Mouse (Mus musculus) kidney, adult 2 months (tissue): ENCODE measurements around the gene Shc1. TPM values are rescaled to one million over a fixed set of nuclear protein-coding genes. Genes with fewer than 3 reads are reported as not detected.

Experiments
- DNase-seq: peaks from one replicate; pipeline ENCODE4 v3.0.0; 2021
- H3K27ac ChIP-seq: fragments of 200-500 bp; 2 replicates; pipeline ENCODE4 v1.5.1; 2012; ENCODE audit warnings: low read depth, low read length, control low read depth, inconsistent platforms; ENCODE audit not compliant: insufficient read depth
- H3K27me3 ChIP-seq: fragments of 200-500 bp; replicated peaks from 2 replicates; pipeline ENCODE4 v1.6.1; 2012; ENCODE audit warnings: mild to moderate bottlenecking, moderate library complexity, low read length, inconsistent platforms; ENCODE audit not compliant: control insufficient read depth, insufficient read depth
- H3K36me3 ChIP-seq: fragments of 200-500 bp; 2 replicates; pipeline ENCODE4 v1.6.1; 2012; ENCODE audit warnings: mild to moderate bottlenecking, moderate library complexity, low read length, inconsistent platforms; ENCODE audit not compliant: control insufficient read depth, insufficient read depth
- H3K4me1 ChIP-seq: fragments of 200-500 bp; 2 replicates; pipeline ENCODE4 v1.6.1; 2011; ENCODE audit warnings: low read length; ENCODE audit not compliant: control insufficient read depth, insufficient read depth
- H3K4me3 ChIP-seq: fragments of 200-500 bp; 2 replicates; pipeline ENCODE4 v1.5.1; 2011; ENCODE audit warnings: mild to moderate bottlenecking, low read depth, low read length, control low read depth; ENCODE audit not compliant: insufficient read depth
- CTCF ChIP-seq: fragments of 200-500 bp; conservative IDR thresholded peaks from 2 replicates; pipeline ENCODE4 v1.5.1; 2011; ENCODE audit warnings: low read depth, mild to moderate bottlenecking, control low read depth, low read length, moderate library complexity, mixed read lengths; ENCODE audit not compliant: insufficient read depth, insufficient read length
- POLR2A ChIP-seq: fragments of 200-500 bp; IDR thresholded peaks from one replicate; pipeline ENCODE4 v1.6.1; 2011; ENCODE audit warnings: low read depth, low read length, control low read depth
- WGBS: fragments of 180-500 bp; shearing (Covaris S2); methylation state at CpG from one replicate; pipeline ENCODE4 v1.1.7; 2018; 5-methylcytosine and 5-hydroxymethylcytosine counted together
- polyA plus RNA-seq: library from polyadenylated mRNA; depleted of rRNA; stranded (reverse); fragments of >200 nt; gene quantifications from 2 replicates; pipeline ENCODE4 v1.2.3, GENCODE M21; 2012

Shc1 gene
- polyA plus RNA-seq, 1 experiment: 53.2 TPM

DNA sequence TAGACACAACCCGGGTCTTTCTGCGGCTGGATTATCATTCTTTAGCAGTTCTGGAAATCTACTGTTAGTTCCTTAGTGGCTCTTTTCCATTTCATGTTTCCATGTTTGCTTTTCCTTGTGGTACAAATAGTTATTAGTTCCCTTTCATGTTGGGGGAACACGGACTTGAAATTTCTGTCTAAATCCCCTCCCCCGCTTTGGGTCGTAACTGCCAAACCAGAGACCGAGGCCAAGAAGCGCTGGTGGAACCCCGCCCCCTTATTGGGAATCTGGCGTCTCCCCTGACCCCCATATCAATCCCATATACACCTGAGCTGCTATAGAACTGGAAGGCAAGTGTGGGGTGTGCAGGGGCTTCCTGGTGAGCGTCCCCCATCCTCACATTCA is 22.8 kb upstream of the Shc1 start:
- H3K27me3 ChIP-seq: no peaks in the 10 kb centered on the region
- H3K4me3 ChIP-seq: peak overlapping the region; percentile 65
- DNase-seq: peak; percentile 32
- TF ChIP-seq POLR2A (no peak), CTCF (no peak)
- H3K27ac ChIP-seq: peak overlapping the region; percentile 93
- H3K36me3 ChIP-seq: no peaks in the 10 kb centered on the region
- WGBS: 7% methylated on average over 10 of the region's 10 CpGs
- peaks cover 13% of the 10 kb centered on the region; the same call in 1 of the 2 replicates for H3K4me1 ChIP-seq

DNA sequence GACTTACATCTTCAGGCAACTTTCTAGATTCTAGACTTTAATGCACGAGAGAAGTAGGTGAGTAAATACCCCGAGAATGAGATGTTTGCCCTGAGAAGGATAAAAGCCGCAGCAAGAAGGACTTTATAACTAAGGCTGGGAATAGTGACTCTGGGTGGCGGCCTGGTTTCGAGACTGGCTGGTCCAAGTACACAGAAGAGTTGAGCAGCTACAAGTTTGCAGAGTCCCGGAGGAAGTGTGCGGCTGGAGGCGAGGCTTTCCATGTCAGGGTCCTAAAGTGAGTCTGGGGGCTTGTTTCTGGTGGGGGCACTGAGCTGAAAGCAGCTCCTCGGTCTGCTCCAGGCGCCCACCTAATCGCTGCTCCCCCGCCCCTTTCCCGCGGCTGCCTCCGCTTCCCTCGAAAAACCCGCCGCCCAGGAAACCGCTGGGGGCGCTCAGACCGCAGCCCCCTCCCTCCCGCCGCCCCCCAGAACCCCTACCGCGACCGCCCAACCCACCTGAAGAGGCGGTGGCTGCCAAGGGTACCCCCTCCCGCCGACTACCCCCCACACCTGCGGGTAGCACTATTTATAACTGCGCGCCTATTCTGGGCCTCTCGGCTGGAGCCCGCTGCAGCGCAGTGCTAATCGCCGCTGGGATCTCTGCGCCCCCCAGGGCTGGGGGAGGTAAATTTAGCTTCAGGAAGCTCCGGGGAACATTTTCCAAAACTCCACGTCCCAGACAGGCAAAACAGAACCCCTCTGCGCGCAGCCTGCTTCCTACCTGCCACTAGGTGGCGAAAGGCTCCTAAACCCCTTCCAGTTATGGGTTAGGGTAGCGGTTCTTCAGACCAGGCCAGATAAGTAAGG is 22.2 kb upstream of the Shc1 start:
- Histone ChIP-seq H3K27me3 (no peaks in the 10 kb centered on the region), H3K4me1 (peaks cover 10% of the 10 kb centered on the region; the same call in 1 of the 2 replicates), H3K27ac (peak overlapping the region; percentile 6), H3K36me3 (no peaks in the 10 kb centered on the region), H3K4me3 (peak overlapping the region; percentile 65)
- DNase-seq: peak; percentile 82
- WGBS: 1% methylated on average over 44 of the region's 44 CpGs
- no peak for TF ChIP-seq POLR2A
- peak; percentile 90 for TF ChIP-seq CTCF

DNA sequence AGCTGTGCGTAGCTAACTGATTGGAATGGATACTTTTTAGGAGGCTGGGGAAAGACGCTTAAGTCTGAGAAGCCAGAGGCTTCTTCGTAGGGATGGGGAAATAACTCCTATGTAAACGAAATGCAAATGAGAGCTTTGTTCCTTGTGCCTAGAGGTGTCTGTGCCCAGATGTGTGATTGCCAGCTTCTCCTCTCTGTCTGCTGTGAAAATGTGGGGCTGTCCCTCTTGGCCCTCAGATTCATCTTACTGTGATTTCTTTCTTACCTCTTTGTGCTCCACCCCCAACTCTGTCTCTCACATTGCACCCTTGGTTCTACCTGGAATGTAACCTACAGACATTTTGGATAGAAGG is 21.6 kb upstream of the Shc1 start:
- peaks cover 6% of the 10 kb centered on the region; the same call in 1 of the 2 replicates for H3K4me1 ChIP-seq
- H3K36me3 ChIP-seq: no peaks in the 10 kb centered on the region
- H3K27ac ChIP-seq: peak overlapping the region; percentile 28; the same call in 1 of the 2 replicates
- TF ChIP-seq POLR2A: no peak
- TF ChIP-seq CTCF: no peak
- peak overlapping the region; percentile 65; the same call in 1 of the 2 replicates for H3K4me3 ChIP-seq
- H3K27me3 ChIP-seq: no peaks in the 10 kb centered on the region
- no peak for DNase-seq
- WGBS: 0% methylated on average over 4 of the region's 4 CpGs

DNA sequence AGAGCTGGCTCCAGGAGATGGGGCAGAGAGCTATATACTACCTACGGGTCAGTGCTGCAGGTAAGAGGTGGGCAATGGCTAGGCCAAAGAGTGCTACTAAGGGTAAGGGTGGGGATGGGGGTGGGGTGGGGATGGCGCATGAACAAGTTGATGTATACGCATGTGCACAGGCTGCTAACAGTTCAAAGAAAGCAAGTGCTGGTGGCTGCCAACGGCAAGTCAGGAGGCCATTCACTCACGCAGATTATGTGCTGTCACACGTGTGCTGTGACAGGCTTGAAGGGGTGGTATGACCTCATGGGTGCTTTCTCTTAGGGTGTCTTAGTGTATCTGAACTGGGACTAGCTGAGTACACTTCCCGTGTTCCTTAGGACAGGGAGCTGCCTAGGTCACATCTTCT is 16.9 kb upstream of the Shc1 start:
- Histone ChIP-seq H3K27me3 (no peaks in the 10 kb centered on the region), H3K4me1 (peaks cover 6% of the 10 kb centered on the region; the same call in 1 of the 2 replicates), H3K4me3 (no peak overlapping the region), H3K36me3 (no peaks in the 10 kb centered on the region), H3K27ac (no peak overlapping the region)
- 88% methylated on average over 7 of the region's 7 CpGs for WGBS
- TF ChIP-seq CTCF (no peak), POLR2A (no peak)
- no peak for DNase-seq

DNA sequence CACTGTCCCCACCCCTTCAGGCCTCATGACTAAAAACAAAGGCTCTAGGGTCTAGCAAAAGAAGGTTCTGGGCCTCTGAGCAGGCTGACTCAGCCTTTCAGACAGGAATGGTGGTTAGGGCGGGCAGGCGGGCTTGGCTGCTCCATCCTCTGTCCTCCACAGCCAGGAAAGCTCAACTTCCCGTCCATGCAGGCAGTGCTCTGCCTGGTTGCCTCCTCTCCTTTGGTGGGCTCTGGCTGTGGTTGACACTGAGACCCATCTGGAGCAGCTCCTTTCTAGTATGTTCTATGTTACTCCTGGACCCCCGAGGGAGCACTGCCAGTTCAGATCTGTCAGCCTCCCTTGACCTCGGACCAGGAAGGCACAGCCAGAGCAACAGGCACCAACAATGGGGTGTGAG is 15.6 kb upstream of the Shc1 start, which contains the start of gene Lenep:
Lenep (minus strand) TSS at position 101 of the 400 bp plus-strand sequence.
- H3K4me1 ChIP-seq: no peaks in the 10 kb centered on the region
- H3K36me3 ChIP-seq: no peaks in the 10 kb centered on the region
- 76% methylated on average over 5 of the region's 5 CpGs for WGBS
- no peak for TF ChIP-seq CTCF
- no peak for TF ChIP-seq POLR2A
- H3K27me3 ChIP-seq: no peaks in the 10 kb centered on the region
- no peak within 1 kb of the TSS for H3K27ac ChIP-seq
- H3K4me3 ChIP-seq: no peak within 1 kb of the TSS
- DNase-seq: no peak

DNA sequence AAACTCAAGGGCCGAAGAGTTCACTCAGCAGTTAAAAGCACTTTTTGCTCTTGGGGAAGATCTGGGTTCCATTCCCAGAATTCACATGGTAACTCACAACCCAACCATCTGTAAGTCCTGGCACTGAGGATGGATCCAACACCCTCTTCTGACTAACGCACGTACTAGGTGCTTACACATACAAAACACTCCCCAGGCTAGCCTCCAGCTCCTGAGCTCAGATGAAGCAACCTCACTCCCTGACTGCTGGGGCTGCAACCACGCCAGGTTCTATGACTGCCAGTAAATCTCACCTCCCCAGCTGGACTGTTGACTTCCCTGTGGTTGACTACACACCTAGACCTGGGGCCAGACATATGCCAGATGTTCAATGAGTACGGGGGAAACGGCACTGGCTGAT is 11.4 kb upstream of the Shc1 start:
- TF ChIP-seq POLR2A (no peak), CTCF (no peak)
- peaks cover 2% of the 10 kb centered on the region; the same call in 1 of the 2 replicates for H3K36me3 ChIP-seq
- H3K4me3 ChIP-seq: no peak overlapping the region
- DNase-seq: no peak
- H3K27ac ChIP-seq: no peak overlapping the region
- peaks cover 6% of the 10 kb centered on the region; the same call in 1 of the 2 replicates for H3K4me1 ChIP-seq
- no peaks in the 10 kb centered on the region for H3K27me3 ChIP-seq
- 89% methylated on average over 6 of the region's 6 CpGs for WGBS

DNA sequence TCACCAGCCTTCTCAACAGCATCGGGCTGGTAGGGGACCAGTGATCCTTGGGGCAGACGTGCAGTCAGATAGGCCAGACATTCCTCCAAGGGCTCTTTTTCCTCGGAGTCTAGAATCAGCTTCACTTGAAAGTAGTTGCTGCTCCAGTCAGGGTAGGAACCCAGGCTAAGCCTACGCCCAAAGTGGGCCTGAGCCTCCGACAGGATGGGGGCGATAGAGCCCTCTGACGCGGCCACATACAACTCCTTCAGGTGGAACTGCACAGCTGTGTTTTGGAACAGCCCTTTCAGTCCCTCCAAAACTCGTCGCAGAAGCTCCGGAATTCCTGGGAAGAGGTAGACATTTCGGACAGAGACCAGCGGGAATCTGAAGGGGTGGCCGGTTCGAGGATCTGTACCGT is 9.8 kb upstream of the Shc1 start:
- Histone ChIP-seq H3K27ac (no peak overlapping the region), H3K36me3 (peaks cover 2% of the 10 kb centered on the region; the same call in 1 of the 2 replicates), H3K27me3 (no peaks in the 10 kb centered on the region), H3K4me1 (peaks cover 6% of the 10 kb centered on the region; the same call in 1 of the 2 replicates), H3K4me3 (no peak overlapping the region)
- TF ChIP-seq POLR2A (no peak), CTCF (no peak)
- no peak for DNase-seq
- WGBS: 76% methylated on average over 16 of the region's 16 CpGs
